Mouse (Mus musculus): Measurements from ENCODE around the gene Tmtc4.

Tmtc4 gene

GRCm38 (mm10) chr14:122902884-122903283 is 81.0 kb downstream of the Tmtc4 start:
- DNase-seq (ENCODE audit: low spot score in 2 of 2) = peak; percentile 19 to 32

- no peak for DNase-seq (ENCODE audit: low spot score in 2 of 2)
These were observed 81.7 kb downstream of the Tmtc4 start for GRCm38 (mm10) chr14:122902136-122902535.

DNA sequence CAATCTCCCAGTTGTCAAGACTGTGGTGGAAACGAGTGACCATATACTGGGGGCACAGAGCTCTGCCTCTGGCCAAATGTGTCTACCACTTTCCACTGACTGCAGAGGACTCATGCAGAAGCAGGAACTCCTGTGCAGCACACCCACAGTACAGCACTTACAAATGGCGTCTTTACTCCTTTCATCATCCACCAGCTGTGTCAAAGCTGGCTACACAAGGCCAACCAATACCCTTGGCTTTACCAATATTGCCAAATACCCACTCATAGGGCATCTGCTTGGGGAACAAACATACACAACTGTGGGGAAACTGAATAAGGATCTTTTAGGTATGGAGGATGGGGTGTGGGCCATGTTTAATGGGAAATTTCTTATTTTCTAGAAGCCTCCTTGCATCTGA is 82.1 kb downstream of the Tmtc4 start:
- no peak for DNase-seq (ENCODE audit: low spot score in 2 of 2)

GRCm38 (mm10) chr14:122901177-122901576 is 82.7 kb downstream of the Tmtc4 start:
- no peak for DNase-seq (ENCODE audit: low spot score in 2 of 2)

GRCm38 (mm10) chr14:122900679-122901078 is 83.2 kb downstream of the Tmtc4 start:
- DNase-seq (ENCODE audit: low spot score in 2 of 2) = no peak

- no peak for DNase-seq (ENCODE audit: low spot score in 2 of 2)
These were observed 85.3 kb downstream of the Tmtc4 start for GRCm38 (mm10) chr14:122898550-122898949.

- DNase-seq (ENCODE audit: low spot score in 2 of 2) = no peak
These were observed 87.7 kb downstream of the Tmtc4 start for GRCm38 (mm10) chr14:122896106-122896505.

DNA sequence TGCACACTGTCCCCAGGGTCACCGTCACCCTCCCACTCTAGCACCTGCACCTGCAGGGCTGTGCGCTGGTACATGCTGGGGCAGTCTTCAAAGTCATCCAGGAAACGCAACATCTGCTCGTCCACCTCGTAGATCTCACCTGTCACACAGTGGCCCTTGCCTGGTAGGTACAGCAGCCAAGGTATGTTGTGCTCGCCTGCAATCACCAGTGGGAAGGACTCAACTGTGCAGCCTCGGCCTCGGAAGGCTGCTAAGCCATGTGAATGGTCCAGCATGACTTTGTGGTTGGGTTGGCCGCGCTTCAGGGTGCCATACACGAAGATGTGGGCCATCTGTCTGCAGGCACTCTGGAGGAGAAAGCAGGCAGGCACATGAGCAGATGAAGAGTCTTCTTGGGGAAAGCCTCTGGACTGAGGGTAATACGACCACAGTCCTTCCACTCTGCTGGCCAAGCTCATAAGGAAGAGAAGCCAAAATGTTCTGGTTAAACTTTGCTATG is 92.3 kb downstream of the Tmtc4 start:
- DNase-seq (ENCODE audit: low spot score in 2 of 2) = no peak

- DNase-seq (ENCODE audit: low spot score in 2 of 2) = no peak
These were observed 95.4 kb downstream of the Tmtc4 start for GRCm38 (mm10) chr14:122888480-122888872.

GRCm38 (mm10) chr14:122887702-122888479 is 95.9 kb downstream of the Tmtc4 start:
- DNase-seq (ENCODE audit: low spot score in 2 of 2) = no peak

GRCm38 (mm10) chr14:122887278-122887677 is 96.6 kb downstream of the Tmtc4 start:
- no peak for DNase-seq (ENCODE audit: low spot score in 2 of 2)

- peak; percentile 24 to 36 for DNase-seq (ENCODE audit: low spot score in 2 of 2)
These were observed 97.9 kb downstream of the Tmtc4 start for GRCm38 (mm10) chr14:122885893-122886292.

GRCm38 (mm10) chr14:122883821-122884584 is 99.8 kb downstream of the Tmtc4 start:
- no peak for DNase-seq (ENCODE audit: low spot score in 2 of 2)

DNA sequence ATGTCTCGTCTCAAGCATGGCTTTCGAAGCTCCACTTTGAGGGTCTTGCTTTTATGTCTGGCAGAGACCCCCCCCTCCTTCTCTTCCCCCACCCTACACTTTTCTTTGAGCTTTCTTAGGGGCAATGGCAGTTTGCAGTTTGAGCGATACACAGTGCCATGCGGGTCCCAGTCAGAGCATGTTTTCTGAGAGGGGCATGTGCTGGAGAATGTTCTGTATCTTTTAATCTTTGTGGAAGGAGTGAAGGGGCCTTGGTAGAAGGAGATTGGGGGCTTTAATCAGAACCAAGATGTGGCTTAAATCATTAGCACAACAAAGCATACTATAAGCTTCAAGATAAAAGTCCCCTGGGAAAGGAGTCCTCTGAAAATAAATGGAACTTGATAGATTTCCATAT is 100.4 kb downstream of the Tmtc4 start:
- no peak for DNase-seq (ENCODE audit: low spot score in 2 of 2)

GRCm38 (mm10) chr14:122882795-122883409 is 100.9 kb downstream of the Tmtc4 start:
- DNase-seq (ENCODE audit: low spot score in 2 of 2) = no peak

DNA sequence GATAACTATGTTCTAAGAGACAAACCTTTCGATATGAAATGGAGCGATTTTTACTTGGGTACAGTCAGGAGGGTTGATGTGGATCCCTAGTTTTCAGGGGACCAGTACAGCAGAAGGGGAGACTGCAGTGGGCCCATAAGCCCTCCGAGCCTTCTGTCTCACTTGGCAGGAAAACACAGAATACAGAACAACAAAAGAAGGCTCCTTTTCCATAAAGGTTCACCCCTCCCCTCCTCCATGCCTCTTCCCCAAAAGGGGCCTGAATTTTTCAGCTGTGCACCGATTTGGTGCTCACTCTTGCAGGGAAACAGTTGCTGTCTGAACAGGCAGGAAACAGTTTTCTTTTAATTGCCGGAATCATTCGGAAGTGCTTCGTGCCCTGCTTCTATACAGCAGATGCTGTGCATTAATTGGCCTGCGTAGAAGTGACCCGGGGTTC is 101.6 kb downstream of the Tmtc4 start:
- DNase-seq (ENCODE audit: low spot score in 2 of 2) = no peak

DNA sequence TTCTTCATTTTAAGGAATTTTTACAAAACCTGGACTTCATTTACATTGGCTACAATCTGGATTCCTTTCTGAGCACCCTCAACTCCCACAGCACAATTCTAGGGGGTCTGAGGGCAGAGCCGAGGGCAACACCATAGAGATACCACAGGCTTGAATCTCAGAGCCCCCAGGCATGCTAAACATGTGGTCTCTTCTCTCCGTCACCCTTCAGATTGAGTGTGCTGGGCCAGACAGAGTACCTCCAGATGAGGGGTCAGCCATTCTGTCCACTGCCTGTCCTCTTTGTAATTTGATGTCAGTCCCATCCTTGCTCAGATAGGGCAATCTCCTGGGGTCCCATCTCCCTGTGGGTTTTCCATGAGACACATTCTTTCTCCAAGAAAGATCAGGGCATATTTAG is 102.1 kb downstream of the Tmtc4 start:
- DNase-seq (ENCODE audit: low spot score in 2 of 2) = no peak

- no peak for DNase-seq (ENCODE audit: low spot score in 2 of 2)
These were observed 103.5 kb downstream of the Tmtc4 start for GRCm38 (mm10) chr14:122880291-122880690.

GRCm38 (mm10) chr14:122877787-122878186 is 106.0 kb downstream of the Tmtc4 start:
- DNase-seq (ENCODE audit: low spot score in 2 of 2) = no peak

GRCm38 (mm10) chr14:122876723-122877122 is 107.1 kb downstream of the Tmtc4 start:
- no peak for DNase-seq (ENCODE audit: low spot score in 2 of 2)

GRCm38 (mm10) chr14:122876163-122876562 is 107.7 kb downstream of the Tmtc4 start:
- DNase-seq (ENCODE audit: low spot score in 2 of 2) = peak; percentile 69 to 73

DNA sequence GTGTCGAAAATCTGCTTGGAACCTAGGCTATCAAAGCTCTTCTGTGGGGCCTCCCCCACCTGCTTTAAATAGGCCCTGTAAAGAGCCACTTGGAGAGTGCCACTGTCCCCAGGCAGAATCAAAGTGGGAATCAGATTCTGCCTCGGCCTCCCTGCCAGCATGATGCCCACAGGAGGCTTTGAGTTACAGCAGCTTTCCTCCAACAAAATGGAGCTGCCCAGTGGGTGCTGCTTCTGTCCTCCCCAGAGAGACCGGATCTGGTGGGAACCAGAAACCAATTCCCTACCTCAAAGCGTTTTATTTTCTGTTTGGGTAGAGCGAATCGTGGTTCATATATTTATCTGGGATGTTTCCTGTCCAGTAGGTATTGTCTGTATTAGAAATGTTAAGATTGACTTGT is 108.2 kb downstream of the Tmtc4 start:
- no peak for DNase-seq (ENCODE audit: low spot score in 2 of 2)
